Mouse (Mus musculus): ENCODE data around the gene Vmn1r221.
"Not testable (repeated sequence)": the region's sequence is repeated elsewhere in the genome, so short reads cannot be mapped to it uniquely, and the experiment has no call there.

Vmn1r221 gene

DNA sequence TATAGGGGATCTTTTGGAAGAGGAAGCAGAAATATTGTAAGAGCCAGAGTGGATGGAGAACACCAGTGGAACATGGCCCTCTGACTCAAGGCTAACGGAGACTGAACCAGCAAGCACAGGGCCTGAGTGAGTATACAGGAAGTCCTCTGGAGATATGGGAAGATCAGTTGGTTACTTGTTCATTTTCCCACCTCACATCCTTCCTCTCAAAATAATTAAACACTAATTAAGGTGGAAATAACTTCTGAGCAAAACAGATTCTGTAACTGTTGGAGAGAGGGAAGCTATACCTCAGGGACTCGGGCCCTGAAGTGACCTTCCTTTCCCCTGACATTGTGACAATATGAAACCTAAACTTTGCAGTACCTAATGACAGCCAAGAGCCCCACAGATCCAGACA is at the start of gene Vmn1r221:
Vmn1r221 (plus strand) TSS at position 301 of the 400 bp plus-strand sequence.
- not testable (repeated sequence) for DNase-seq

DNA sequence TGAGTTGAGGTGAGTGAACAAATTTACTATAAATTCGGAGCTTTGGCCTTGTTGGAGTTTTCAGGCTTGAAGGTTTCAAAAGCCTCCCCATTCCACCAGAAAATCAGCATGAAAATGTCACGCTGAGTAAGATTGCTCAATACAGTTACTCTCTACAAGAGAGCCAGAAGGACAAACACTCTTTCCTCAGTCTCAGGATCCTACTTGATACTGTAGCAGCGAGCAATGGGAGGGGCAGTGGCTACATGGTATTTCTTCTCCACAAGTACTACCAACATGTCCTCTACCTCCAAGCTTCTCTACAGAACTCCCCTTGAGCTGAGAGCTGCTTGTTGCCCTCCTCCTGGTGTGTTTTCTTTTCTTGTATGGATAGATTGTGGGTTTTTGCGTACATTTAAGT is 47.5 kb upstream of the Vmn1r221 start:
- DNase-seq, result not testable (repeated sequence)

DNA sequence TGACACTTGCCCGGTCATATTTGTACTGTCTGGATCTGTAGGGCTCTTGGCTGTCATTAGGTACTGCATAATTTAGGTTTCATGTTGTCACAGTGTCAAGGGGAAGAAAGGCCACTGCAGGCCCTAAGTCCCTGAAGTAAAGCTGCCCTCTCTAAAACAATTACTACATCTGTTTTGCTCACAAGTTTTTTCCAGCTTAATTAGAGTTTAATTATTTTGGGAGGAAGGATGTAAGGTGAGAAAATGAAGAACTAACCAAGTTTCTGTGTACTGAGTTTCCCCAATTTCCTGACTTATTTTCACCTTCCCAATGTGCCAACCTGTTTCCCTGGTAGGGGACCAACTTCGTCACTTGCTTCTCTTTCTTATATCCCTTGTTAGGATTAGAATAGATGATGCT is 26.1 kb upstream of the Vmn1r221 start, which contains the start of gene Vmn1r220:
Vmn1r220 (minus strand) TSS at position 101 of the 400 bp plus-strand sequence.
- DNase-seq, result no peak

DNA sequence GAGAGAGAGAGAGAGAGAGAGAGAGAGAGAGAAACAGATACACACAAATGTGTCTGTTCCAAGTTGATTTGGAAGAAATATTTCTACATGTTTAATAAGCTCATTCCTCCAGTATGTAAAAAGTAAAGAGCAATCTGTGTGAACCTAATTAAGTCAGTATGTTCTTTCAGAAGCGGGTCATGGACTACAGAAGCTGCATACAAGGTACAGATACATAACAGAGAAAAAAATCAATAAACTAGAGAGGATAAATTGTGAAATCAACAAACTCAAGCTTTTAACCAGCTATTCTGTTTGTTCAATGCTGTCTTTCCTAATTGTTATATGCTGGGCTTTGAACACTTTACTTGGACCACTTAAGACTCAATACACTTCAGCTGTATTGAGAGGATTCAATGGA is 10.0 kb upstream of the Vmn1r221 start:
- DNase-seq, result not testable (repeated sequence)

DNA sequence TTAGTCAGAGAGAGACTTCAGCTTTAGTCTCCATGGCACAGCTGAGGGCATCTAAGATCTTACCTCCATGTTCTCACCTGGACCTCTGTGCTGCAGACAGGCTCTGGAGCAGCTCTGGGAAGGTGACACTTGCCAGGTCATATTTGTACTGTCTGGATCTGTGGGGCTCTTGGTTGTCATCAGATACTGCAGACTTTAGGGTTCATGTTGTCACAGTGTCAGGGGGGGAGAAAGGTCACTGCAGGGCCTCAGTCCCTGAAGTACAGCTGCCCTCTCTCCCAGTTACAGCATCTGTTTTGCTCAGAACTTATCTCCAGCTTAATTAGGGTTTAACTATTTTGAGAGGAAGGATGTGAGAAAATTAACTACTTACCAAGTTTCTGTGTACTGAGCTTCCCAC is 21.9 kb downstream of the Vmn1r221 start, which contains the start of gene Vmn1r222:
Vmn1r222 (minus strand) TSS at position 101 of the 400 bp plus-strand sequence.
- DNase-seq, result not testable (repeated sequence)

DNA sequence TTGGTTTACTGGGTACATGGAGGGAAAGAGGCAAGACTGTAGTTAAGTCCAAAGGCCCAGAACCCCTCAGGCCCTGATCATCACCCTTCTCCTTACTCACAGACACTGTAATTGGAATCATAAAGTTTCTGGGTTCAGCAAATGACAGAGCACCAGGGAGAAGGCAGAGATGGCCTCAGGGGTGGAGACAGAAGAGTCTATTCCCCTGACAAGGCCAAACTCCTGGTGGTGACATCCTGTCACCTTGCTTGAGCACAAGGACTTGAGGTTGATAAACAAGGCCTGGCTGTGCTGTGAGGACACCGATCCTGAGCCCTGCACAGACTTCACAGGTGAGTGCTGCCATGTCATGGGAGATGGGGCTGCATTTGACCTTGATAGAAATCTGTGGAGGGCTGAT is 32.9 kb downstream of the Vmn1r221 start, which contains the start of gene Vmn1r223:
Vmn1r223 (plus strand) TSS at position 301 of the 400 bp plus-strand sequence.
- DNase-seq, result not testable (repeated sequence)

DNA sequence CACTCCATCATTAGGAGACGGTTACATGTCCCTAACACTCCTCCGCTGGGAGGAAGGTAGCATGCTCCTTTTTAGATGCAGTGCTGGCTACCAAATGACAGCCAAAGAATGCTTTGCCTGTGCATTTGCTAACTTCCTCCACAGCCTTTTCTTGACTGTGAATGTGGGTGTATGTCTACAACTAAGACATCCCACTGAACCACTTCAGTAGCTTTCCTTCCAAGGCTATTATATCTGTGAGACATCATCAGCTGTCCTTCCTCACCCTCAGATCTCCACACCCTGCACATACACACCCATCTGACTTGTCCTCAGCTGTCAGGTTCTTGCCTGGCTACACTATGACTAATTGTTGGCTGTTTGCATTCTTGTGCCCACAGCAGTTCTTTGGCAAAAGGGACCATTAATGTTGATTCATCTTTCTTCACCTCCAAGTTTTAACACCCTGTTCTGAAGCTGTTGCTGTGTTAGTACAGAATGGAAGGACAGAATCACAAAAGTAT is 44.7 kb downstream of the Vmn1r221 start:
- DNase-seq, result no peak

DNA sequence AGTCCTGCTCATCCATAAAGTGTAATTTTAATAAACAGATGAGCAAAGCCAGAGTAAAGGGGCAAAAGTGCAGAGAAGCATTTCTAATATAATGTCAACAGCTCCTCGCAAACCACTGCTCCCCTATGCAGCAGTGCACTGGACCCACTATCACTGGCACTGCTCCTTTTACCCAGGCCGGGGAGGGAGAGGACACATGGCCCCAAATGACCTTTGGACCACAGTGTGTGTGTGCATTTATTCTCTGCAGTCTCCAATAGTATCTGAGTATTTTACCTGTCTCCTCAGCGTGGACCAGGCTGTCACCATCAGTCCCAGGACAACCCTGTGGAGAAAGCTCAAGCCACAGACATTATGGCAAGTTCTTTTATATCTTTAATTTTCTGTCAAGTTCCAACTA is 54.7 kb downstream of the Vmn1r221 start:
- DNase-seq, result not testable (repeated sequence)

DNA sequence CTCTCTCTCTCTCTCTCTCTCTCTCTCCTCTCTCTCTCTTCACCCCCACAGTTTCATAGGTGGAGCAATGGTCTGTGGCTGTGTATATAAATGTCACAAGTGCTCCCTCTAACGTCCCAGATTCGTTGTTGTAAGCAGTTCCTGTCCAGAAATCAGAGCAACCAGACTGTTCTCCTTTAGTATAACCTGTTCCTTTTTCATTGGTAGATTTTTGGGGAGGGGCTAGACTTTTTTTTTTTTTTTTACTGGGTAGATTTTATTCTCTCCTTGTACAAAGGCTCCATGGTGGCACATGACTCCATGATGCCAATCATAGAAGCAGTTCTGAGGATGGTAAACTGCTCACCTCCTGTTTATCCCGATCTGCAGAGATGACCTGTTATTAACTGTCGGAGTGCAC is 55.2 kb downstream of the Vmn1r221 start:
- DNase-seq, result not testable (repeated sequence)

DNA sequence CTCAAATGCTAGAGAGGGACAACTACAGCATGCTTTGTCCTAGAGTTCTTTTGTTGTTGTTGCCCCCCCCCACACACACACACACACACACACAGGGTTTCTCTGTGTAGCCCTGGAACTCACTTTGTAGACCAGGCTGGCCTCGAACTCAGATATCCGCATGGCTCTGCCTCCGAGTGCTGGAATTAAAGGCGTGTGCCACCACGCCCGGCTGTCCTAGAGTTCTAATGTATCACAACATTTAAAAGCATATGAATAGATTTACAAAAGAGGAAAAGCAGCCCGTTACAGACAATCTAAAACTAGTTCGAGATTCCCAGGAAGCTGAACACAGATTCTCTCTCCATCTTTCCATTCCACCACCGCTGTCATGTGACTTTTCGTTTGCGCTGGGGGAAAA is 55.8 kb downstream of the Vmn1r221 start:
- no peak for DNase-seq

DNA sequence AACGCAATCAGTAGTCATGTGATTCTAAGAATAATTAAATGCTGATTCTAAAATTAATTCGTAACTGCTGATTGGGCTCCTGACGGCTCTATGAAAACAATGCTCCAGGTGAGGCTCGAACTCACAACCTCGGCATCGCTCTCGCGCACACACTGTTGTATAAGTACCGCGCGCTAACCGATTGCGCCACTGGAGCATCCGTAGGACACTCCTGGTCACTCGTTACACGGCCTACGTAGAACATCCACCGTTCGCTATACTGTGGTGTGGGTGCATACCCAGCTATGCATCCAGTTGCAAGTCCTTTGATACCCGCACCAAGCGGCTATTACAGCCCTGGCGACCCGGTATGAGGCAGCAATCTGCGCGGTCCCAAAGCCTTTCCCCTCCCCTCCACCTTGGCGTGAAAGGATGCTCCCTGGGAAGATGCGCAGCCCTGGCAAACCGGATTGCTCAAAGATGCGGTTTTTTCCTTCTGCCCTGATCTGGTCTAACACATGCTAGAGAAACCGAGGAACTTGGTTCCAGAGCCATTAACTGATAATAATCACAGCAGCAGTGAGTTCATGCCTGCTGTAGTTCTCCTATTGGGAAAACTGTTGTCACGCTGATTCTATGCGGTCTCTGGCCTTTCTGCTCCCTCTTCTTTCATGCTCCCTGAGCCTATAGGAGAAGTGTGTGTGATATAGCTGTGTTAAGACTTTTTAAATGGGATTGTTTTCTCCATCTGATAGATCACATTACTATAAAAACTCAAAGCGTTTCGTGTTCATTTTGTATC is 56.6 kb downstream of the Vmn1r221 start:
- DNase-seq, result no peak

All from cerebellum, adult 8-10 months (tissue).